Mouse (Mus musculus): ENCODE data around the gene CN725425.

DNA sequence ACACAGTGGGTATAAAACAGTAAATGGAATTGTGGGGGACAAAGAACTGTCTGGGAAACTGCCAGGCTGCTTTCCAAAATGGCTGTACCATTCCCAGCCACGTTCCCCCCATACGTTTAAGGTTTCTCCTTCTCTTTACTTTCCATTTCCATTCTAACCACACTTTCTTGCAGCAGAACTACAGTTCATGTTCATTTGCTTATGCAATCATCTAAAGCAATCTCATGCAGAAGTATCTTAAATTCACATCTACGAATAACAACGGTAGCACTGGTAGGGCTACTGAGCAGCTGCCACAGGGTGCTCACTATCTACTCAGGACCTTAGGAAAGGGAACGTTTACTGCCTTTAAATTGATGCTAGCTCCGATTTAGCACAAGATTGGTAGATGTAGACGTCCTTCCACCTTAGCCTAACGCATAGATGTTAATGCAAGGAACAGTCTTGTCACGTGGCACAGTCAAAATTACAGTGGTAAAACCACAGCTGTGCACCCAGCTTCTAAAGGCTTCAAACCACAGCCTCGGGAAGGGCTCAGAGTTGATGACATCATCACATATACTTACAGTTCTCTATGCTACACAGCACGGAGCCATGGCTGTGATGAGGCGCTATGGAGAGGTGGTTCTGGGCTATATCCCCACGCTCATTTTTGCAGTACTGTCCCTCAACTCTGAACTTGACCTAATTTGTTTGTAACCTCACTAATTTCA lies 31.3 kb upstream of the CN725425 start:
- TF ChIP-seq POLR2A (IDR thresholded peaks at IDR 0.05; ENCODE audit: borderline replicate concordance, insufficient read depth, low read length) (no peak), CTCF (IDR thresholded peaks at IDR 0.05; ENCODE audit: borderline replicate concordance, insufficient read depth, low read depth, low read length) (no peak)
